Mouse (Mus musculus) forebrain, embryonic 15.5 days (tissue): ENCODE measurements at regions not wholly inside any gene's neighbourhood (a gene's known extent, or its start where the extent isn't known, plus 50 kb on each side); places are given as distances from the start of the nearest gene placed in this dataset.
A peak's percentile ranks its signal among the peaks of the same experiment; 100 is the strongest.

Source experiments
- ATAC-seq: fragments of 200-750 bp; cut with Nextera tagmentation; replicated peaks from 2 replicates; pipeline ENCODE4 v1.8.0; 2017; ENCODE audit warnings: mild to moderate bottlenecking, moderate TSS enrichment, moderate library complexity
- H3K27ac ChIP-seq: fragments of 300-500 bp; sonication (generic); replicated peaks from 2 replicates; pipeline ENCODE4 v1.5.1; 2015; ENCODE audit warnings: mild to moderate bottlenecking, inconsistent platforms
- H3K27me3 ChIP-seq: fragments of 300-500 bp; sonication (generic); 2 replicates; pipeline ENCODE4 v1.6.1; 2015; ENCODE audit warnings: inconsistent platforms
- H3K36me3 ChIP-seq: fragments of 300-500 bp; sonication (generic); 2 replicates; pipeline ENCODE4 v1.6.1; 2015; ENCODE audit warnings: mild to moderate bottlenecking, inconsistent platforms
- H3K4me1 ChIP-seq: fragments of 300-500 bp; sonication (generic); 2 replicates; pipeline ENCODE4 v1.6.1; 2015; ENCODE audit warnings: inconsistent platforms
- H3K4me2 ChIP-seq: fragments of 300-500 bp; sonication (generic); replicated peaks from 2 replicates; pipeline ENCODE4 v1.6.1; 2015; ENCODE audit warnings: mild to moderate bottlenecking, inconsistent platforms
- H3K4me3 ChIP-seq: fragments of 300-500 bp; sonication (generic); 2 replicates; pipeline ENCODE4 v1.5.1; 2015; ENCODE audit warnings: mild to moderate bottlenecking, inconsistent platforms
- H3K9ac ChIP-seq: fragments of 300-500 bp; sonication (generic); replicated peaks from 2 replicates; pipeline ENCODE4 v1.6.1; 2015; ENCODE audit warnings: mild to moderate bottlenecking, inconsistent platforms
- H3K9me3 ChIP-seq: fragments of 300-500 bp; sonication (generic); 2 replicates; pipeline ENCODE4 v1.6.1; 2016; ENCODE audit warnings: inconsistent platforms
- WGBS: fragments of 180-500 bp; shearing (Covaris S2); methylation state at CpG from one replicate; pipeline ENCODE4 v1.1.7; 2015; ENCODE audit warnings: mixed read lengths; 5-methylcytosine and 5-hydroxymethylcytosine counted together

DNA sequence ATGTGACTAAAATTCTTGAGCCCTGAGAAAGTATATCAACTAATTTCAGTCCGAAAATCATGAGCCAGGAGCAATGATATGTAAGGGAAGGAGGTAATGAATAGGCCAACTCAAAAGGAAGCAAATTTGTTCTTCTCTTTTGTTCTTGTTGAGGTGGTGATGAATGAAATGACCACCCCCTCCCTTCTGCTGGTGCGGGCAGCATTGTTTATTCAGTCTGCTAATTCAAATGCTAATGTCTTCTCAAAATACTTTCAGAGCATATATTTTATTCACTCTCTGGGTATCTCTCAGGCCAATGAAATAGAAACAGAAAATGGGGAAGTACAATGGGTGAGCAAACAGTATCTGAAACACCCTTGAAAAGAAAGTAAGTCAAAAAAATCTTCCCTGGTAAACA, 1870.4 kb downstream of the Pcdh19 start:
- Histone ChIP-seq H3K9me3 (no peaks in the 10 kb centered on the region), H3K4me3 (no peak overlapping the region), H3K9ac (no peak overlapping the region), H3K4me1 (no peaks in the 10 kb centered on the region), H3K27me3 (no peaks in the 10 kb centered on the region), H3K36me3 (no peaks in the 10 kb centered on the region), H3K27ac (no peak overlapping the region), H3K4me2 (no peak overlapping the region)
- 38% methylated on average over 2 of the region's 2 CpGs for WGBS
- no peak for ATAC-seq

DNA sequence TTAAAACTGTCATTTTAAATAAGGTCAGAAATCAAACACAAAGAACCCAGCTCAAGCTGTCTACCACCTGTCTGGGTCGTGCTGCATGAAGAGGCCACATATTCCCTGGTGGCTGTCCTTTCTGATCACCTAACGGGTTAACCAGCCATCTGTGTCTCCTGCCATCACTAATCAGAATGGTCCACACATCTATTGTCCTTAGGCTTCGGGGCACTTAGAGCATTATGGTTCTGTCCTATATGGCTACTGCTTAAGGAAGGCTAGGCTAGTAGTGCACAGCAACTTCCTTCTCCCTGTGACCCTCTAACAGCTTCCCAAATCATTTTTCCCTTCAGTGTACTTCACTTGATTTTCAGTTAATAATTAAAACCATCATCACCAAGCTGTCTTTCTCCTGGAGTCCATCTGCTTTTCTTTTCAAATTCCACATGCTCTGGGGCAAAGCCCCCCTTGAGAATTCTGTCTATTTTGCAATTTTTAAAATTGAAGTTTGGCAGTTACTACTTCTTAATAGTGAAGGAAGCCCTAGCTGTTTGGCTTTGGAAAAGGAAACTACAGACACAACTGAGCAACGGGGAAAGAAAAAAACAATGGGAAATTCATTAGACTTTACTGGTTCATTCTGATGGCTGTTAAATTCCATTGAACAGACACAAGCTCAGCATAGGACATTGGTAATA, 1914.6 kb downstream of the Pcdh19 start:
- 0 out of 2 replicates have a peak, but pooled peaks have one; percentile 53 for ATAC-seq
- Histone ChIP-seq H3K27ac (0 out of 2 replicates have a peak overlapping the region, but pooled peaks have one; percentile 34), H3K4me1 (no peaks in the 10 kb centered on the region), H3K27me3 (no peaks in the 10 kb centered on the region), H3K4me2 (no peak overlapping the region), H3K36me3 (no peaks in the 10 kb centered on the region), H3K9ac (no peak overlapping the region), H3K4me3 (no peak overlapping the region), H3K9me3 (no peaks in the 10 kb centered on the region)
- WGBS, result 36% methylated on average over 4 of the region's 4 CpGs
